23 mouse cellular contexts compared by ENCODE assay signal in the genomic region with DNA sequence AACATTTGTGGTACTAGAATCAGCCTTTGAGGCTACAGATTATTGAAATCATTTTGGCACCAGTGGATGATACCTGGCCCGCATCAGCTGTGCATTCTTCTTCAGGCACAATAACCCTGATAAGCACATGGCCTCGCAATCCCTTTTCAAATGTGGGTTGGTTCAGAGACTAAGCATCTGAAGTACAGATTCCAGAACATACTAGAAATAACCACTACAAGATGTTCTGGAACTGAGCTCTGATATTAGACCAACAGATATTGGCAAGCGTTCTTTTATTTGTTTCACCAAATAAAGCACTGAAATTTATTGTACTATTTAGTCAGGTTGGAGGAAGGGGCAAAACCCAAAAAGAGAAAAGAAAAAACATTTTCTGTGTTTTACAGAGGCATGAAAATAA.
DNase-seq lines count a peak whose midpoint lies in the region; ATAC-seq and TF ChIP-seq lines count a peak whose summit lies in the region.
"Had no signal": no experiment of that assay in that cellular context is flagged by ENCODE, and none has a peak within 500 bp of the region (broad histone marks: within the 10 kb centered on the region; RNA-seq: fewer than 3 reads in every experiment).

No protein-coding gene starts in this region.

- intact Hi-C loops in gastrocnemius, adult 2 months (cut with DNase I) = no loop called here

- TF ChIP-seq POLR2A in lung, adult 2 months (IDR thresholded peaks at IDR 0.05; ENCODE audit: borderline replicate concordance, extremely low read depth, low read depth, low read length) = no peak

- H3K4me2 ChIP-seq in lung, embryonic 14.5 days = no peak overlapping the region
- H3K4me2 ChIP-seq: heart, embryonic 11.5 days; hindbrain, embryonic 14.5 days had no signal

- no peaks in the 10 kb centered on the region for H3K27me3 ChIP-seq in lung, embryonic 14.5 days (ENCODE audit: insufficient read depth, low read length)

- WGBS in lung, embryonic 14.5 days = 87% methylated on average over 3 of the region's 3 CpGs
- WGBS in lung, adult 2 months = 78% methylated on average over 3 of the region's 3 CpGs

- no peak for DNase-seq in gastrocnemius, adult 2 months
- DNase-seq in gastrocnemius, postnatal 4 days (ENCODE audit: low spot score in 2 of 2) = no peak
- peak in 1 of 2 experiments; percentile 5 for DNase-seq in layer of hippocampus, adult 2 months (ENCODE audit: low spot score in 2 of 2)
- DNase-seq in layer of hippocampus, adult 9-10 months (ENCODE audit: low spot score) = no peak
- DNase-seq in lung, embryonic 14.5 days = no peak
- no peak for DNase-seq in lung, adult 2 months
- peak; percentile 25 for DNase-seq in adipocyte (ENCODE audit: low spot score)
- no peak for DNase-seq in cerebellum, adult 9-10 months
- DNase-seq: adrenal gland, adult 8-10 months; adrenal gland, postnatal 25 days; B cell, adult 2 months; cerebellum, adult 11-12 months; cerebellum, adult 8-10 months; cerebellum, postnatal 14 days; forebrain, postnatal 0 days; gastrocnemius, postnatal 25 days had no signal

- TF ChIP-seq CTCF in gastrocnemius, adult 2 months (IDR thresholded peaks at IDR 0.05) = no peak
- no peak for TF ChIP-seq CTCF in layer of hippocampus, adult 2 months (conservative IDR thresholded peaks at IDR 0.05)
- no peak for TF ChIP-seq CTCF in lung, embryonic 14.5 days (IDR thresholded peaks at IDR 0.05; ENCODE audit: low read depth)
- TF ChIP-seq CTCF in lung, adult 2 months (IDR thresholded peaks at IDR 0.05; ENCODE audit: insufficient read depth, low read length) = no peak

- H3K9me3 ChIP-seq in lung, embryonic 14.5 days (ENCODE audit: low read depth, low read length) = no peaks in the 10 kb centered on the region
- H3K9me3 ChIP-seq: G1E; hindbrain, embryonic 10.5 days had no signal

- no peaks in the 10 kb centered on the region for H3K4me1 ChIP-seq in lung, embryonic 14.5 days (ENCODE audit: insufficient read depth)
- H3K4me1 ChIP-seq in lung, adult 2 months (ENCODE audit: control insufficient read depth, insufficient read depth, low read length) = no peaks in the 10 kb centered on the region

- ATAC-seq in lung, embryonic 14.5 days (ENCODE audit: insufficient read depth) = no peak
- ATAC-seq: forebrain, embryonic 14.5 days; forebrain, postnatal 0 days; hindbrain, postnatal 0 days; inflammation-experienced regulatory T-cells, adult 6 months had no signal

- H3K27ac ChIP-seq in gastrocnemius, adult 2 months = peak overlapping the region; percentile 65
- H3K27ac ChIP-seq in layer of hippocampus, adult 2 months = peak overlapping the region; percentile 83
- H3K27ac ChIP-seq in lung, embryonic 14.5 days (ENCODE audit: low read depth) = peak overlapping the region; percentile 60
- H3K27ac ChIP-seq: hindbrain, embryonic 10.5 days; hindbrain, embryonic 14.5 days; hindbrain, postnatal 0 days had no signal

- H3K4me3 ChIP-seq in gastrocnemius, adult 2 months = no peak overlapping the region
- H3K4me3 ChIP-seq in layer of hippocampus, adult 2 months = no peak overlapping the region
- no peak overlapping the region for H3K4me3 ChIP-seq in lung, embryonic 14.5 days (ENCODE audit: low read depth, low read length)
- H3K4me3 ChIP-seq in lung, adult 2 months (replicated peaks; ENCODE audit: extremely low read depth, low read depth, low read length) = no peak overlapping the region
- H3K4me3 ChIP-seq: hindbrain, embryonic 10.5 days had no signal

- no peak overlapping the region for H3K9ac ChIP-seq in lung, embryonic 14.5 days
- H3K9ac ChIP-seq: forebrain, postnatal 0 days; hindbrain, embryonic 14.5 days had no signal

- H3K36me3 ChIP-seq in lung, embryonic 14.5 days (ENCODE audit: insufficient read depth) = no peaks in the 10 kb centered on the region
- H3K36me3 ChIP-seq: G1E; hindbrain, embryonic 10.5 days had no signal
